Mouse (Mus musculus): ENCODE data around the gene Tnnc1.

The Tnnc1 gene

GRCm38 (mm10) chr14:31213868-31214267, 5.8 kb downstream of the Tnnc1 start:
- no peak for DNase-seq (ENCODE audit: low spot score in 2 of 2)

GRCm38 (mm10) chr14:31214684-31215083, 6.6 kb downstream of the Tnnc1 start:
- no peak for DNase-seq (ENCODE audit: low spot score in 2 of 2)

DNA sequence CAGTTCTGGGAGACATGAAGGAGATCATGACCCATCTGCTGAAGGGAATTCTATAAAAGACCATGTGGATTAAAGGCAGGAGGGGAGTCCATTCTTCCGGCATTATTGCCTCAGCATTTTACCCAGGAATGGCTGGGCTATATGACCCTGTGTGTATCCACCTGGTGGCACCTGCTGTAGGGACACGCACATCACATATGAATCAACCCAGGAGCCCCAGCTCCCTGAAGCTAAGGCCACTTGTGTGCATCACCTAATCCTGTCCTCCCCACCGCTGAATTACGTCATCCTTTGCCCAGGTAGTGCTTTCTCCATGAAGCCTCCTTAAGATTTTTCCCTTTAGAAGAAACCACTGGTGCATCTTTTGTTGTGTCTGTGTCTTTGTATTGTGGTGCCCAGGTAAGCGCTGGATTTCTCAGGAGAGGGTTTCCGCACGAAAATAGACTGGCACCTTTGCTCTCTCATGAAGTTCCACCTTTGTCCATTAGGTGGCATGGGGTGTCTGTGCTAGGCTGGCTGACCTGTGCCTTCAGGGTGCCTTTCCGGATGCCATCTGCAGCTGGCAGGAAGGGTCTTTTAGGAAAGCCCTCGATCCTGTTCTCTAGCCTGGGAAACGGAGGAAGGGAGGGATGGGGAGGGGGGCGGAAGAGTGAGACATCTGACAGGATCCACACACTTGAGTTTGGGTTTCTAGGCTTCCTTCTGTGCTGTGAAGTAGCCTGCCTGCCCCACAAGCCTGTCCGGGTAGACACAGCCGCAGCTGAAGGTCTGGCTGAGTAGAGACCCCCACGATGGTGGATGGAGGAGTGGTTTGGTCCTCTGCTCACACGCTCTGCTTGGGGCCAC, 7.3 kb downstream of the Tnnc1 start:
- DNase-seq (ENCODE audit: low spot score in 2 of 2), result peak; percentile 56 to 65

DNA sequence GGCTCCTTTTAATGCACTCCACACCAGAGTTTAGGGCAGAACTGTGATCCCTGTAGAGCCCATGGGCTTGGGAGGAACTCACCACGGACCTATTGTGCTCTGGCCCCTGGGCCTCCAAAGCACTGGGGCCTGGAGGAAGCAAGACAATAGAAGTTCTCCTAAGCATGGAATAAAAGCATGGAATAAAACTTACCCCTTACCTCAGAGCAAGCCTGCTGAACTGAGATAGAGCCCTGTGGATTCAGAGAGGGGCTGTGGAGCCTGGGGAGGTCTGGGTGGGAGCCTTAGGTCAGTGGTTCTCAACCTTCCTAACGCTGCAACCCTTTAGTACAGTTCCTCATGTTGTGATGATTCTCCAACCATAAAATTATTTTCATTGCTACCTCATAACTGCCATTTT, 8.7 kb downstream of the Tnnc1 start, which contains the start of gene Nisch:
Nisch (minus strand) TSS at position 101 of the 400 bp plus-strand sequence.
- DNase-seq (ENCODE audit: low spot score in 2 of 2), result no peak

DNA sequence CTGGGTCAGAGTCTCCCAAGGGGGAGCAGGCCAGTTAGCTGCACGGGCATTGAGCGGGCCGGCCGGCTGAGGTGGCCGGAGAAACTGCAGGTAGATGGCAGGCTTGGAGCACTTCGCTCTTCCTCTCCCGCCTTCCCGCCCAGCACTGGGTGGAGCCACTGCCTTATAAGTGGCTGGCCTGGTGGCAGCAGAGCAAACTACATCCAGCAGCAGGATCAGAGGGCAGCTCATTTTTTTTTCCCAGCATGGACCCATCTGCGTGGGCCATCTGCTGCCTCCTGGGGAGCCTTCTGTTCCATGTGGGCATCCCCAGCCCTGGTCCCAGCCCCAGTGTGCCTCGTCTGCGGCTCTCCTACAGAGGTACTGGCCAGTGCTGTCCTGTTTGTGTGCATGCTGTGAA, 9.6 kb downstream of the Tnnc1 start, which contains the start of gene Sema3g:
Sema3g (plus strand) TSS at position 195 of the 400 bp plus-strand sequence.
- no peak for DNase-seq (ENCODE audit: low spot score in 2 of 2)

DNA sequence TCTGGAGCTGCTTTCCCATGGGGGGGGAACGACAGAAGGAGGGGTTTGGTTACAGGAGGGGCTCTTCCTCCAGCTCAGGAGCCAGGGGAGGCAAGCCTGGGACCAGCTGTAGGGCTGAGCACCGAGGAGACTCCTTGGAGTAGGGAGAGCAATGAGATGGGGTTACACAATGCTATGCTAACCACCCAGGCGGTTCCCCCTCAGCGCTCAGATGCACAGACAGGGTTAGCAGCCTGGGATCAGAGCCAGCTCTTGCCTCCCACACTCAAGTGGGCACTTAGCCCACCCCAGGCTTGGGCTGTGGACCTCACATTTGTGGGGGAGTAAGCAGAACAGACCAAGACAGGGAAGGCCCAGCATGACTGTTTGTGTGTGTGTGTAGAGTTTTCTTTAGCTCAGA, 18.9 kb downstream of the Tnnc1 start:
- DNase-seq (ENCODE audit: low spot score in 2 of 2), result peak; percentile 78 to 79

DNA sequence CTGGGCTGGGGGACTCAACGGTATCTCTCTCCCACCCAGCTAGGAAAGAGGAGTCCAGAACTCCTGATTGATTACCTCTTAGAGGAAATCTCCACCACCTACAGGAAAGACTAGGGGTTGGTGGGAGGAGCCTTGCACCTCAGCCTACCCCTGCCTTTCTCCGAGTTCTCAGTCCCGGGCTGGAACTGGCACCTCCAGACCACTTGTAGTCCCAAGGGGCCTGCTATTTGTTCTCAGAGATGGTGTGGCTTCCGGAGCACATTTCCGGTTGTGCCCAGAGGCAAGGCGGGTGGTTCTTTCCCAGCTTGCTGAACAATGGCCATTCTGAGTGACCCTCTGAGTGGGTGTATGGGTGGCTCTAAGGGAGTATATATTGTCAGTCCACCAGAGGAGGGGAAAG, 20.1 kb downstream of the Tnnc1 start:
- no peak for DNase-seq (ENCODE audit: low spot score in 2 of 2)

DNA sequence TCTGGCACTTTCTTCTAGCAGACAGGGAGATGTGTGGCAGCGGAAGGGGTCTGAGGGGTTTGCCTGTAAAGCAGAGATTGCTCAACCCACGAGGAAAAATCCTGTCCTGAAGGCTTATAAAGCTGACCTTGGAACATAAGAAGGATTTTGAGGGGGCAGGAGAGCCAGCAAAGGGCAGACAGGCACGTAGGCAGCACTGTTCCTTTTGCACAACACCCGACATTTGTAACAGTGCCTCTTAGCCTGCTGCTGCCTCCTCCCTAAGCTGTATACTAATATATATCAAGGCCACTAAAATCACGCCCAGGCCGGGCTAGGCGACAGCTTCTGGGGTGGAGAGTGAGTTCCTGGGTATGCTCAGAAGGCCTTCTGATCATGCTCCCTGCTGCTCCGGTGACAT, 22.3 kb downstream of the Tnnc1 start:
- no peak for DNase-seq (ENCODE audit: low spot score in 2 of 2)

- no peak for DNase-seq (ENCODE audit: low spot score in 2 of 2)
These were observed 24.4 kb downstream of the Tnnc1 start for GRCm38 (mm10) chr14:31232404-31233069.

GRCm38 (mm10) chr14:31233070-31233995, 25.2 kb downstream of the Tnnc1 start:
- no peak for DNase-seq (ENCODE audit: low spot score in 2 of 2)

- DNase-seq (ENCODE audit: low spot score in 2 of 2), result peak; percentile 84 to 92
These were observed 26.0 kb downstream of the Tnnc1 start for GRCm38 (mm10) chr14:31233996-31234591.

DNA sequence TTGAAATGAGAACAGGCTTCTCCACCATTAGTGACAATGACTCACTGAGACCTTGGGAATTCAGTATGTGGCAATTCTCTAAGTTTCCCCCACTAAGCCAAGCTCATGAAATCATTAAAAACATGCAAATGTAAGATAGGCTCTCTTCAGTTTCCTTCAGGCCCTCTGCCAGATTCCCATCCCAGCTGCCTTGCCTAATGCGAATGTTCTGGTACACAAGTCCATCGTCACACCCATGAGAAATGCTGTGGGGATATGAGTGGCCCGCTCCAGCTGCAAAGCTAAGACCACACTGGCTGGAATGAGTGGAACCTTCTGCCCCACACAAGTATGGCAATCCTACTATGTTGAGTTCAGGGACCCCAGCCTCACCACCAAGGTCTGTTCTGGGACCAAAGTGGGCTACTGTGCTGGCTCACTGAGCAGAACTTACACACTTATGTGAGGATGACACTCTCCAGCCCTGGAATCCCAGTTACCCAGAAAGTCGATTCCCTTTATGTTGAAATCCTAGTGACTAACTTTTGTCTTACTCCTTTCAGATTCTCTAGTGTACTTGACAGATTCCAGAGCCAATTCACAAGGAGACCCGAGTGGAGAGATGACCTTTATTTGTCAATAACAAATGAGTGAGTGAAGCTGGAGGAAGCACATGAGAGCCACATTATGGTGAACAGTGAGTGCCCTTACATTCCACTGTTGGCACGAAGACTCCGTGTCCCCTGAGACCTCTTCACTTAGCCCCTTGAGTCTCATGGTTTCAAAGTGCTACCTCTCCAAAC, 29.2 kb downstream of the Tnnc1 start:
- DNase-seq (ENCODE audit: low spot score in 2 of 2), result no peak

- DNase-seq (ENCODE audit: low spot score in 2 of 2), result no peak
These were observed 32.4 kb downstream of the Tnnc1 start for GRCm38 (mm10) chr14:31240528-31240927.

GRCm38 (mm10) chr14:31244777-31245176, 36.7 kb downstream of the Tnnc1 start:
- no peak for DNase-seq (ENCODE audit: low spot score in 2 of 2)

DNA sequence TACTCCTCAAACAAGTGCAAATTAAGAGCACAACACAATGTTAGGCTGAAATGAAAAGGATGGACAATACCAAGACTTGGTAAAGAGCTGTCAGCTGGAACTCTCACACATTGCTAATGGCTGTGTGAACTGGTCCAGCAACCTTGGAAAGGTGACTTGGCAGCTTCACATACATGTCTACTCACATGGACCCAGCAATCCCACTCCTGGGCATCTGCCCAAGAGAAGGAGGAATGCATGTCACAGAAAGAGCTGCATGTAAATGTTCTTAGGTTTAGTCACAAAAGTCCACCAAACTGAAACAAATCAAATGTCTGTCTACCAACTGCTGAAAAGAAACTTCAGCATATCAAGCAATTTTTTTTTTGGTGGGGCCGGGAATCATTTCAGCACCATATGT, 37.8 kb downstream of the Tnnc1 start:
- no peak for DNase-seq (ENCODE audit: low spot score in 2 of 2)

DNA sequence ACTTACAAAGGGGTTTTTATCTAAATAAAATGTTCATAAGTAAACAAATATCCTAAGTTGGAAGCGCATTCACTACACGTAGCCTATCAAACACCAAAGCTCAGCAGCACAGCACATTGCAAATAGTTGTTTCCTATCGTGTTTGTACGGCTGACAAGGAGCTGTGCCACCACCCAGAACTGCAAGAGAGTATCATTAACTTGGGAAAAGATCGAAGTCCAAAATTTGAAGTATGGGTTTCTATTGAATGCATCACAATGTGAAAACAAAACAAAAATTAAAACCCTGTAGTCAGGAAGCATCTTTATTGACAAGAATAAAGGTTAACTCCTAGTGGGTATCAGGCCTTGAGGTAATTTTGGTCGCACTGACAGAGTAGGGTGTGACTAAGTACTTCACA, 40.3 kb downstream of the Tnnc1 start:
- DNase-seq (ENCODE audit: low spot score in 2 of 2), result no peak

GRCm38 (mm10) chr14:31250222-31251083, 42.3 kb downstream of the Tnnc1 start:
- no peak for DNase-seq (ENCODE audit: low spot score in 2 of 2)

GRCm38 (mm10) chr14:31251084-31251604, 43.0 kb downstream of the Tnnc1 start, which contains the start of the genes Phf7 and Bap1:
TSS of gene Phf7 (minus strand) at chr14:31251317.
TSS of gene Bap1 (plus strand) at chr14:31251450.
- DNase-seq (ENCODE audit: low spot score in 2 of 2), result peak; percentile 97 to 98

- no peak for DNase-seq (ENCODE audit: low spot score in 2 of 2)
These were observed 43.5 kb downstream of the Tnnc1 start for GRCm38 (mm10) chr14:31251626-31252025.
